Mouse (Mus musculus) small intestine, adult 2 months (tissue): Measurements from ENCODE around the gene 2900011O08Rik.
"Not testable (repeated sequence)": the region's sequence is repeated elsewhere in the genome, so short reads cannot be mapped to it uniquely, and the experiment has no call there.

Experiments
- CTCF ChIP-seq: fragments of 200-500 bp; IDR thresholded peaks from 2 replicates; pipeline ENCODE4 v1.5.1; 2012; ENCODE audit warnings: low read depth, mild to moderate bottlenecking, control low read depth, inconsistent platforms, low read length, moderate library complexity, mixed read lengths; ENCODE audit not compliant: insufficient replicate concordance, insufficient read length; ENCODE audit errors: extremely low read depth
- POLR2A ChIP-seq: fragments of 200-500 bp; IDR thresholded peaks from 2 replicates; pipeline ENCODE4 v1.6.1; 2012; ENCODE audit warnings: low read depth, mild to moderate bottlenecking, control low read depth, inconsistent platforms, low read length, moderate library complexity

DNA sequence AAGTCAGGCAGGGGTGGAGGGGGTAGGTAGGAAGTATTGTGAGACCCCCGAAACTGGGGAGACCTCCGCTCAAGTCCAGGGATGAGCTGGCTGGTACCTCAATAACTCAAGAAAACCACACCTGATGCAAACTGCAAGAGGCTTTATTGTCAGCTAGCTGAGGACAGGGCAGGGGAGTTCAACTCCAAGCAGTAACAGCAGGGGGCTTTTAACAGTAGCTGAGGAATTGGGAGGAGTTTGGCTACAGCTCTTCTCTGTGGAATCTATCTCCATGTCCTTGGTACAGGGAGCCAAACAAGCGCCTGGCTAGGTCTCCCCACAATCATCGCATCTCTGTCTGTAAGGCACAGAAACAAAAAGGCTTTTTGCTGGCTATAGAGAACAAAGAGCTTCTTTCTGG is 80.2 kb downstream of the 2900011O08Rik start:
- not testable (repeated sequence) for TF ChIP-seq POLR2A, CTCF
